Mouse (Mus musculus): ENCODE data around the gene Serpinb11. TPM values are rescaled to one million over a fixed set of nuclear protein-coding genes. Genes with fewer than 3 reads are reported as not detected.

Gene Serpinb11
- total and polyA plus RNA-seq, 2 experiments from 2014 or later, result not detected

DNA sequence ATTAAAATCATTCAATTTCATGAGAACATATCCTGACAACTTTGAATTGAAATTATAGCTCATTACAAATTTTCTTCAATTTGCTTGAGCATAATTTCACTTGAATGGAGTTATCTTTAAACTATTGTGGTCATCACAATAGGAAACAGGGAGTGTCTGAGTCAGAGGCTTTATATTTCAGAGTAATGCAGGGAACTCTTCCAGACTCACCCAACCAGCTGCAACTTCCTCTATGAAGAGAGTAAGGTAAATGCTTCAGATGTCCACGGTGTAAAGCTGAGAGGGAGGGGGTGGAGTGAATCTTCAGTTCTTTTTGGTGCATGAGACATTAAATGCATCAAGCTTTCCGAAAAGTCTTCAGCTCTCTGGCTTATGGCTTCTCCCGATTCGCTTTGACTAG is 61.5 kb downstream of the Serpinb11 start:
- WGBS, result 56% methylated on average over 4 of the region's 4 CpGs
- H3K9me3 ChIP-seq (replicated peaks; ENCODE audit: control insufficient read depth, low read length), result no peaks in the 10 kb centered on the region
- no peak overlapping the region for H3K27ac ChIP-seq (ENCODE audit: low read depth)
- H3K4me3 ChIP-seq (ENCODE audit: low read depth, low read length), result no peak overlapping the region
- TF ChIP-seq CTCF (IDR thresholded peaks at IDR 0.05; ENCODE audit: low read depth) (no peak), EP300 (IDR thresholded peaks at IDR 0.05; ENCODE audit: low read depth) (no peak)
- H3K36me3 ChIP-seq (replicated peaks; ENCODE audit: control insufficient read depth, insufficient read depth, low read length), result no peaks in the 10 kb centered on the region
- H3K27me3 ChIP-seq (ENCODE audit: control insufficient read depth, insufficient read depth, low read length), result no peaks in the 10 kb centered on the region
- H3K4me2 ChIP-seq (ENCODE audit: low read depth, low read length), result no peak overlapping the region
- H3K4me1 ChIP-seq (ENCODE audit: control insufficient read depth, insufficient read depth), result no peaks in the 10 kb centered on the region
- no peak for DNase-seq (ENCODE audit: low spot score)
- H3K9ac ChIP-seq (replicated peaks; ENCODE audit: low read depth, low read length), result no peak overlapping the region
- ATAC-seq (ENCODE audit: insufficient read depth, low read depth), result no peak

Other genes with a start within 250 kb of the Serpinb11 start
- gene Serpinb3b, start 82.8 kb upstream of the Serpinb11 start, total RNA-seq (2014; rRNA removed; ENCODE audit: low replicate concordance), result not detected in 2 replicates
- not detected in 2 replicates for gene Serpinb3b, start 82.8 kb upstream of the Serpinb11 start, polyA plus RNA-seq (2015; fragmentation: Nextera tagmentation; extraction: Ambion mirVana)
- not detected in 2 replicates for gene Serpinb3c, start 82.8 kb upstream of the Serpinb11 start, total RNA-seq (2014; rRNA removed; ENCODE audit: low replicate concordance)
- gene Serpinb3c, start 82.8 kb upstream of the Serpinb11 start, polyA plus RNA-seq (2015; fragmentation: Nextera tagmentation; extraction: Ambion mirVana), result not detected in 2 replicates
- not detected in 2 replicates for gene Serpinb7, start 38.5 kb downstream of the Serpinb11 start, total RNA-seq (2014; rRNA removed; ENCODE audit: low replicate concordance)
- not detected in 2 replicates for gene Serpinb7, start 38.5 kb downstream of the Serpinb11 start, polyA plus RNA-seq (2015; fragmentation: Nextera tagmentation; extraction: Ambion mirVana)
- gene Serpinb2, start 150.2 kb downstream of the Serpinb11 start, total RNA-seq (2014; rRNA removed; ENCODE audit: low replicate concordance), result not detected in 2 replicates
- 0.18 TPM in 1 of 2 replicates, not detected in the other for gene Serpinb2, start 150.2 kb downstream of the Serpinb11 start, polyA plus RNA-seq (2015; fragmentation: Nextera tagmentation; extraction: Ambion mirVana)
- 2.2 and 4.6 TPM in 2 replicates for gene Serpinb8, start 228.8 kb downstream of the Serpinb11 start, total RNA-seq (2014; rRNA removed; ENCODE audit: low replicate concordance)
- gene Serpinb8, start 228.8 kb downstream of the Serpinb11 start, polyA plus RNA-seq (2015; fragmentation: Nextera tagmentation; extraction: Ambion mirVana), result 3.9 and 4.6 TPM in 2 replicates

Measured in heart, postnatal 0 days (tissue).